Mouse (Mus musculus) lung, embryonic 15.5 days (tissue): ENCODE measurements around the gene Abraxas2. TPM values are rescaled to one million over a fixed set of nuclear protein-coding genes. Genes with fewer than 3 reads are reported as not detected.

Experiments used
- ATAC-seq: fragments of 200-750 bp; cut with Nextera tagmentation; 2 replicates; pipeline ENCODE4 v1.8.0; 2017; ENCODE audit warnings: moderate number of reproducible peaks, borderline replicate concordance; ENCODE audit not compliant: low FRiP score, low TSS enrichment; ENCODE audit errors: extremely low read depth
- H3K27ac ChIP-seq: fragments of 300-500 bp; sonication (generic); 2 replicates; pipeline ENCODE4 v1.5.1; 2015; ENCODE audit warnings: moderate library complexity, mild to moderate bottlenecking, inconsistent platforms
- H3K27me3 ChIP-seq: fragments of 300-500 bp; sonication (generic); 2 replicates; pipeline ENCODE4 v1.6.1; 2015; ENCODE audit warnings: inconsistent platforms
- H3K36me3 ChIP-seq: fragments of 300-500 bp; sonication (generic); 2 replicates; pipeline ENCODE4 v1.6.1; 2015; ENCODE audit warnings: inconsistent platforms
- H3K4me1 ChIP-seq: fragments of 300-500 bp; sonication (generic); 2 replicates; pipeline ENCODE4 v1.6.1; 2015; ENCODE audit warnings: inconsistent platforms
- H3K4me2 ChIP-seq: fragments of 300-500 bp; sonication (generic); 2 replicates; pipeline ENCODE4 v1.6.1; 2015; ENCODE audit warnings: inconsistent platforms, mild to moderate bottlenecking, moderate library complexity
- H3K4me3 ChIP-seq: fragments of 300-500 bp; sonication (generic); 2 replicates; pipeline ENCODE4 v1.5.1; 2015; ENCODE audit warnings: mild to moderate bottlenecking, inconsistent platforms
- H3K9ac ChIP-seq: fragments of 300-500 bp; sonication (generic); 2 replicates; pipeline ENCODE4 v1.6.1; 2015; ENCODE audit warnings: inconsistent platforms
- H3K9me3 ChIP-seq: fragments of 300-500 bp; sonication (generic); 2 replicates; pipeline ENCODE4 v1.6.1; 2016; ENCODE audit warnings: inconsistent platforms
- WGBS: fragments of 180-500 bp; shearing (Covaris S2); methylation state at CpG from one replicate; pipeline ENCODE4 v1.1.7; 2015; 5-methylcytosine and 5-hydroxymethylcytosine counted together
- polyA plus RNA-seq: library from polyadenylated mRNA; unstranded; fragments of >200 nt; fragmentation: Nextera tagmentation; extraction: Ambion mirVana; gene quantifications from 2 replicates; pipeline ENCODE4 v1.2.1, GENCODE M21; 2015

Abraxas2 gene
- polyA plus RNA-seq, 1 experiment from 2014 or later, result 34.0 TPM

DNA sequence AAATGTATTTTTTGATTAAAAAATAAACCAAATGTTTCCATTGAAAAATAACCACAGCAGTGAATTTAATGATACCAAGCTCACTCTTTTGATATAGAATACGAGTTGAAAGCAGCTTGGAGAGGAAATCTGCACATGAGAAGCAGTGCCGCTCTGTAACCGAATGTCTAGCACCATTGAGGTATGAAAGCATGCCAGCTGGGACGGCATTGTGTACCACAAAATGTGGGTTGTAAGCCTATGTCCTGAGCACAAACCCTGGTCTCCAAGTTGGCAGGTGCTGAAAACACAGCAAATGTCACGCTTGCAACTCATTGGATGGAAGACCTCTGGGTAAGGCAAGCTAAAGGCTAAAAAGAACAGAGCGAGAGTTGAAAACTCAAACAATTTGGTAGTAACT, 42.0 kb upstream of the Abraxas2 start:
- no peak overlapping the region for H3K27ac ChIP-seq
- ATAC-seq, result no peak
- 93% methylated on average over 6 of the region's 6 CpGs for WGBS
- H3K27me3 ChIP-seq, result no peaks in the 10 kb centered on the region
- H3K36me3 ChIP-seq, result peaks cover 3% of the 10 kb centered on the region; the same call in 1 of the 2 replicates
- H3K9me3 ChIP-seq, result no peaks in the 10 kb centered on the region
- no peak overlapping the region for H3K9ac ChIP-seq
- H3K4me3 ChIP-seq, result no peak overlapping the region
- 0 out of 2 replicates have a peak, but pooled peaks cover 8% of the 10 kb centered on the region for H3K4me1 ChIP-seq
- no peak overlapping the region for H3K4me2 ChIP-seq

DNA sequence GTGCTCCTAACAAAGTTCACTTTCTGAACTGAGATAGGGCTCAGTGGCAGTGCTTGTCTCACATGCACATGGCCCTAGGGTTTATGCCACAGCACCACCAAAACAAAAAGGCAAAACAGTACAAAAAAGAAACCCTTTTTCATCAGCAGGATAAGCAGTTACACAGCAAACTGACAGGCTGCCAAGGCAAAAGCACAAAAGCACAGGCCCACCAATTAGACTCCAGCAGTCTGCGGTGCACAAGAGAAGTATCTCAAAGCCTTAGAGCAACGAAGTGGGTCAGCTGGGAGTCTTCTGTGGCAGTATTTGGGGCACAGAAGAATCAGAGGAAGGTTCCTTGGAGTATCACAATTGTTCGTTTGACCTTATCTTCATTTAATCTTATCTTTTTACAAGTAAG, 38.3 kb upstream of the Abraxas2 start:
- Histone ChIP-seq H3K27ac (no peak overlapping the region), H3K36me3 (peaks cover 13% of the 10 kb centered on the region), H3K9ac (no peak overlapping the region), H3K4me3 (no peak overlapping the region), H3K4me2 (no peak overlapping the region), H3K9me3 (no peaks in the 10 kb centered on the region), H3K27me3 (no peaks in the 10 kb centered on the region), H3K4me1 (no peaks in the 10 kb centered on the region)
- ATAC-seq, result no peak
- 75% methylated on average over 3 of the region's 3 CpGs for WGBS

DNA sequence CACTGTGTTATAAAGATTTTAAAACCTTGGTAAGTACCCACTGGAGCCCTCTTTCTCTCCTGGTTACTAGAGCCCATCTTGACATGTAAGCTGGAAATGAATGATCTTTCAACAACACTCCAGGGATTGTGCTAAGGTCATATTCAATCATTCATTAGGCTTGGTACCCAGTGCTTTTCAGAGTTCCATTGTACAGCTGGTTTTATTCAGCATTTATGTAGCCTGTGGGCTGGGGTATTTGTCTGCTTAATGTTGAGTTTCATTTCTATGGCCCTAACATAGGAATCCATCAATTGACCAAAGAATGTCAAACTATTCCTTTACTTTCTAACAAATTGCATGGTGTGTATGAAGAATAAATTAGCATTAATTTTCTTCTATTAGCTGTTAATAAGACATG, 35.2 kb upstream of the Abraxas2 start:
- no peak overlapping the region for H3K27ac ChIP-seq
- ATAC-seq, result no peak
- H3K4me2 ChIP-seq, result no peak overlapping the region
- H3K9me3 ChIP-seq, result no peaks in the 10 kb centered on the region
- H3K36me3 ChIP-seq, result peaks cover 29% of the 10 kb centered on the region
- no peaks in the 10 kb centered on the region for H3K4me1 ChIP-seq
- no peaks in the 10 kb centered on the region for H3K27me3 ChIP-seq
- no peak overlapping the region for H3K9ac ChIP-seq
- no peak overlapping the region for H3K4me3 ChIP-seq

DNA sequence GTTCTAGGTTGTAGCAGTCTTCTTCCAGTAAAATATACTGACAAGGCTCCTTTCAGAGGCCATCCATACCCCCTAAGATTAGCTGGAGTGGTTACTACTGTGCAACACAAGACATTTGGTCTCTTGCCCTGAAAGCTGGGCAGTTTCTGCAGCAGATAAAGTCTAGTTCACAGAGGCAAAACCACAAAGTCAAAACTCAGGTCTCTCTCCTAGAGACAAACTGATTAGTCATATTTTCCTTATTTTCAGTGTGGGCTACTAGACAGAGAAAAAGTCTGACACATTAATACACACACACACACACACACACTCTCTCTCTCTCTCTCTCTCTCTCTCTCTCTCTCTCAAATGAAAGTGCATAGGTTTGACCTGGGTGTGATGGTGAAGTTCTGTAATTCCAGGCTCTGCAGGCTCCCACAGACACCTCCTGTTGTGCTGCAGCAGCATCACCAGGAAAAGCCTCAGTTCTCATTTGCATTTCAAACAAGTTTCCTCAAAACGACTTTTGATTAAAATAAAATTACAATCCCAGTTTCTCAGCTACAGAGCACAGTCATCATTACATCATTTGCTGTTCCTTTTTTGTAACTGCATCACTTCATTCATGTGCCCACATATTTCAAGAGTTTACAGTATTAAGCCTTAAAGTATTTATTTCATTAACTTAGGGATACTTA, 34.5 kb upstream of the Abraxas2 start:
- Histone ChIP-seq H3K9me3 (no peaks in the 10 kb centered on the region), H3K4me1 (no peaks in the 10 kb centered on the region), H3K27ac (no peak overlapping the region), H3K36me3 (peaks cover 30% of the 10 kb centered on the region), H3K4me3 (no peak overlapping the region), H3K4me2 (no peak overlapping the region), H3K9ac (no peak overlapping the region), H3K27me3 (no peaks in the 10 kb centered on the region)
- no peak for ATAC-seq
- WGBS, result 16% methylated on average over 1 of the region's 1 CpGs

DNA sequence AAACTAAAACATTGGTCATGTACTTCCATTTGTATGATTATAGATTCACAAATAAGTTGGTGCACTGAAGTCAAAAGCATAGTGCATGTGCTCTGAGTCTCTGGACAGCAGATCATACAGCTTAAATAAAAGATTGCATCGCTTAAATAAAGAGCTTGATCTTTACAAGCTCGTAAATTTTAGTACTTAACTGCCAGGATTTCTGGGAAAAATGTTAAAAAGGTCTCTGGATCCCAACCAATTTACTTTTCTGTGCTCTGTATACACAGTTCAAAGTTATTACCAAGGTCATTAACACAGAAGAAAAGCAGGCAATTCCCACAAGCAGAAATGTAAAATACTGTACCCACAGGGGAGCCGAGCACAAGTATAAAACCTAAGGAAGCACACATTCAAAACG, 28.1 kb upstream of the Abraxas2 start:
- Histone ChIP-seq H3K36me3 (peaks cover 51% of the 10 kb centered on the region), H3K4me2 (no peak overlapping the region), H3K27me3 (no peaks in the 10 kb centered on the region), H3K27ac (no peak overlapping the region), H3K9ac (no peak overlapping the region), H3K4me1 (no peaks in the 10 kb centered on the region), H3K9me3 (no peaks in the 10 kb centered on the region), H3K4me3 (no peak overlapping the region)
- ATAC-seq, result no peak
- WGBS, result 87% methylated on average over 4 of the region's 4 CpGs

DNA sequence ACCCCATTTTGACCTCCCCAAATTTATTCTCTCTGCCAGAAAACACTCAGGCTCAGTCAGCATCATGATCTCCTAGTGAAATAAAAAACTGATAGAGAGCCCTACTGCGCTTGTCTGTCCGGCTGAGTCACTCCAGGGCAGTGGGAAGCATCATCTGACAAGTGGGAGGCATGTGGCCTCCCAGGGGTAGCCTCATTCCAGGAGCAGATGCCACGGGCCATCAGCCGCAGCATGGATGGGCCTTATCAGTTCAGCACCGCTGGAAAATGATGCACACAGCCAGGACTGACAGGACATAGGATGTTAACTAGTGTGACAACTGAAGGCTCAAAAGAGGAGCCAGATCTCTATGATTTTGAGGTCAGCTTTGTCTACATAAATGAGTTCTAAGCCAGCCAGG, 17.7 kb upstream of the Abraxas2 start:
- Histone ChIP-seq H3K4me3 (no peak overlapping the region), H3K27ac (no peak overlapping the region), H3K36me3 (peaks cover 19% of the 10 kb centered on the region), H3K4me1 (no peaks in the 10 kb centered on the region), H3K27me3 (no peaks in the 10 kb centered on the region), H3K9me3 (no peaks in the 10 kb centered on the region), H3K4me2 (no peak overlapping the region), H3K9ac (no peak overlapping the region)
- 61% methylated on average over 5 of the region's 5 CpGs for WGBS
- ATAC-seq, result no peak

DNA sequence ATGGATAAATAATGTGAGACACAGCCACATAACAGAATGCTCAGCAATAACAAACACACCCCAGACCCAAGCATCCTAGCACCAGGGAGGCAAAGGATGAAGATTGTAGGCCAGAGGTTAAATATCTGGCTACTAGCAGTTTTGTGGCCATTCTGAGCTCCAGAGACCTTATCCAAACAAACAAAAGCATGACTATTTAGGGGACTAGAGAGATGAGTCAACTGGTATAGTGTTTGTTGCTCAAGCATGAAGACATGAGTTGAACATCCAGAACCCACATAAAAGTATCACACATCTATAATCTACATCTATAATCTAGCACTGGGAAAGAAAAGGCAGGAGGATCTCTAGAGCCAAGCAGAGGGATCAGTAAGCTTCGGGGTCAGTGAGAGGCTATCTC, 16.6 kb upstream of the Abraxas2 start:
- H3K4me1 ChIP-seq, result no peaks in the 10 kb centered on the region
- whole genome bisulfite sequencing, result 86% methylated on average over 1 of the region's 1 CpGs
- no peak overlapping the region for H3K4me3 ChIP-seq
- no peak overlapping the region for H3K9ac ChIP-seq
- no peak overlapping the region for H3K27ac ChIP-seq
- H3K36me3 ChIP-seq, result peaks cover 24% of the 10 kb centered on the region
- ATAC-seq, result no peak
- H3K9me3 ChIP-seq, result no peaks in the 10 kb centered on the region
- no peaks in the 10 kb centered on the region for H3K27me3 ChIP-seq
- no peak overlapping the region for H3K4me2 ChIP-seq

DNA sequence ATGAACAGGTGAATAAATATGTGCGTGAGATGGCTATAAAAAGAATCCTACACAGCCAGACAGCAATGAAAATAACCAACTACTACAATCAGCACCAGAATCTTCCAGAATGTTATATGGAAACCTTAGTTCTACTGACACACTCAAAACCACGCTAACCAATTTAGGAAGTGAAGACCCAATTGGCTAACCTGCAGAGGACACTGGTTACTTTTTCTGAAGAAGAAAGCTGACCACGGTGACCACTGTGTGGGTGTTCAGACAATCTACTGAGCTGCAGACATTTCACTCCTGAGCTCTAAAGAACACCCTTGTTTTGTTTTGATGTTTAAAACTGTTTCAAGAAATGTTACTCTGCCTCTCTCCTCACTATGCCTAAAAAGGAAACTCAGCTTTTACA, 15.9 kb upstream of the Abraxas2 start:
- H3K4me2 ChIP-seq, result no peak overlapping the region
- H3K27ac ChIP-seq, result no peak overlapping the region
- H3K4me1 ChIP-seq, result no peaks in the 10 kb centered on the region
- H3K4me3 ChIP-seq, result no peak overlapping the region
- H3K9me3 ChIP-seq, result no peaks in the 10 kb centered on the region
- no peaks in the 10 kb centered on the region for H3K27me3 ChIP-seq
- ATAC-seq, result no peak
- peaks cover 28% of the 10 kb centered on the region for H3K36me3 ChIP-seq
- 91% methylated on average over 3 of the region's 3 CpGs for WGBS
- no peak overlapping the region for H3K9ac ChIP-seq

DNA sequence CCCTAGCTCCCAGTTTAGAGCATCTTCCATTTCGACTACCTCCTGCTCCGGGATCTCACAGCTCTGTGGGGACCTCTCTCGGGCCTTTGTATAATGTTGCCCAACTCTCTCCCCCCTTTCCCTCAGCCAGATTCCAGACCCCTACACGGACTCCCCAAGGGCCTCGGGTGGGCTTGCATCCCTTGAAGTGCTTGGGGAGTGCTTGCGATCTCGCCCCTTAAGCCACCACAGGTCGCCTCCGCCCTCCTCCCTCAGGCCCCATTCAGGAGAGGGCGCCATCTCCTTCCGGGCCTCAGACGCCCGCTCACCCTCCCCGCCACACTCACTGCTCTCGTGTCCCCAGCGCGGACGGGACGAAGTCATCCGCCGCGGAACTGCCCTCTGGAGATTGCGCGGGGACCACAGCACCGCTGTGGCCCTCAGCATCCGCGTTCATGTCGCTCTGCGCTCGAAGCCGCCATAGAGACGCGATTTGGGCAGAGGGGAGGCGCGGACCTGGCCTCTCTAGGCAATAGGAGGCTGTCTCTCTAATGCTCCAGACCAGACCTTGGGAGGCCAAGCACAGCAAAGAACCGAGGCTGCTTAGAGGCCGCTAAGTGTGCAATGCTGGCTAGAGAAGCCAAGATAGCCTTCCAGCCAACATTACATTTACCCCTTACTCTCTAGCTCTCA, 6.7 kb upstream of the Abraxas2 start, which contains the start of gene Eef1akmt2:
Gene Eef1akmt2, minus strand, starts transcription at position 501 of the 672 bp plus-strand sequence.
- peak within 1 kb of the TSS; percentile 85 for H3K4me3 ChIP-seq
- no peaks in the 10 kb centered on the region for H3K9me3 ChIP-seq
- no peaks in the 10 kb centered on the region for H3K27me3 ChIP-seq
- peaks cover 9% of the 10 kb centered on the region for H3K4me1 ChIP-seq
- WGBS, result under 1% methylated on average over 37 of the region's 37 CpGs
- peak within 1 kb of the TSS; percentile 65 for H3K4me2 ChIP-seq
- peaks cover 24% of the 10 kb centered on the region for H3K36me3 ChIP-seq
- peak within 1 kb of the TSS; percentile 98 for H3K9ac ChIP-seq
- H3K27ac ChIP-seq, result peak within 1 kb of the TSS; percentile 99
- peak; percentile 95 for ATAC-seq

DNA sequence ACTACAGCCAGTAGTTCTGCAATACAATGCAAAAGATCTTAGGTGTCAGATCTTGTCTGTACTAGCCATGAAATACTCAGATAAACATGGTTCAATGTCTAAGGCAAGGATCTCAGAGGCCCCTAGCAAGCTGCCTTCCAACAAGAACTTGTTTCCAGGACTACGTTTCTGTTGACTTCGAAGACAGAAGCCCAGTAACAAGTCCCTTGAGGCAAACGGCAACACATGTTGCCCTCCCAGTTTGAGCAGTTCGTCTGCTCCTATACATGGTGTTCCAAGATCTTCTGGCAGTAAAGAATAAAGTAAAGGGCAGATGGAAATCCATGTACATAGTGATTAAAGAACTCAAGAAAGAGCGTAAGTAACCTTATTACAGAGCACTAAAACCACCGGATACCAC, 5.7 kb upstream of the Abraxas2 start:
- H3K4me2 ChIP-seq, result no peak overlapping the region
- no peak overlapping the region for H3K27ac ChIP-seq
- H3K36me3 ChIP-seq, result peaks cover 16% of the 10 kb centered on the region
- no peaks in the 10 kb centered on the region for H3K27me3 ChIP-seq
- no peak for ATAC-seq
- no peaks in the 10 kb centered on the region for H3K9me3 ChIP-seq
- 89% methylated on average over 6 of the region's 6 CpGs for WGBS
- no peak overlapping the region for H3K9ac ChIP-seq
- no peak overlapping the region for H3K4me3 ChIP-seq
- peaks cover 9% of the 10 kb centered on the region for H3K4me1 ChIP-seq

DNA sequence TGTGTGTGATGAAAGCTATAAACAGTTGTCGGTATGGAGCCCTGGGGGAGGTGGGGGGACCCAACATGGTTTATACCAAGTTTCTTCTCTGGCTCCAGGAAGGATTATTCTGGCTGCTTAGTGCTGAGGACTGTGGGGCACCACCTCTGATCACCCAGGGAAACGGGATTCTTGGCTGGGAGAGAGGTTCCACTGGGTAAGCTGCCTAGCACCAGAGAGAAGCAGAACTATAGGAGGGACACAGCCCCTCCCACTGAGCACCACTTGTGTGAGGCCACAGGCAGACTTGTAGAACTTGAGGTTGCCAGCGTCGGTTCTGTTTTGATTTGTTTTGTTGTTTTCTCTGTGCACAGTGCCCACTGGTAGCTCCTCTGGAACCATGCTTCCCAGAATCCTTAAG, 5.1 kb upstream of the Abraxas2 start:
- ATAC-seq, result no peak

DNA sequence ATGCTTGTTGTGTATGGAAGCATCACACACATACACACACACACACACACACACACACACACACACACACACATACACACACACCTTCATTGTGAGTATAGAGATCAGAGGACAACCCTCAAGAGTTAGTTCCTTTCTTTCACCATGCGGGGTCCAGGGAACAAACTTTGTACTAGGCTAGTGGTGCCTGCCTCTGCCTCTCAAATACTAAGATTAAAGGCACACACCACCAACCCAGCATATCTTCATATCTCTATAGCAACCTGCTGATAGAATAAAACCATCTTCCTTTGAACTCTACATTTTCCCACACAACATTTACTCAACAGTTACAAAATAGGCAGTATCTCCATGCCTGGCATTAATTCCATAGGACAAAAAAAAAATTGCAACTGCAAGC, 2.9 kb upstream of the Abraxas2 start:
- H3K4me1 ChIP-seq, result peaks cover 19% of the 10 kb centered on the region
- H3K27me3 ChIP-seq, result no peaks in the 10 kb centered on the region
- no peak overlapping the region for H3K27ac ChIP-seq
- H3K4me3 ChIP-seq, result no peak overlapping the region
- H3K9ac ChIP-seq, result no peak overlapping the region
- H3K4me2 ChIP-seq, result no peak overlapping the region
- ATAC-seq, result no peak
- WGBS, result 88% methylated on average over 1 of the region's 1 CpGs
- no peaks in the 10 kb centered on the region for H3K36me3 ChIP-seq
- no peaks in the 10 kb centered on the region for H3K9me3 ChIP-seq

More for the DNA sequence above, 5.1 kb upstream of the Abraxas2 start:
- H3K9ac ChIP-seq, result no peak overlapping the region
- H3K36me3 ChIP-seq, result peaks cover 10% of the 10 kb centered on the region
- H3K4me3 ChIP-seq, result no peak overlapping the region
- no peak overlapping the region for H3K27ac ChIP-seq
- H3K4me2 ChIP-seq, result no peak overlapping the region
- WGBS, result 56% methylated on average over 4 of the region's 4 CpGs
- H3K4me1 ChIP-seq, result peaks cover 9% of the 10 kb centered on the region
- H3K27me3 ChIP-seq, result no peaks in the 10 kb centered on the region
- H3K9me3 ChIP-seq, result no peaks in the 10 kb centered on the region
